Mouse (Mus musculus) erythroblast, embryonic 14.5 days (primary cell): ENCODE data around the gene Spsb1.

Source experiments
- GATA1 ChIP-seq: IDR thresholded peaks from 2 replicates; pipeline ENCODE4 v1.6.1; 2012; ENCODE audit warnings: low read length, inconsistent platforms, mixed read lengths
- TAL1 ChIP-seq: IDR thresholded peaks from 3 replicates; pipeline ENCODE4 v1.6.1; 2012; ENCODE audit warnings: low read length, inconsistent platforms, mixed read lengths

DNA sequence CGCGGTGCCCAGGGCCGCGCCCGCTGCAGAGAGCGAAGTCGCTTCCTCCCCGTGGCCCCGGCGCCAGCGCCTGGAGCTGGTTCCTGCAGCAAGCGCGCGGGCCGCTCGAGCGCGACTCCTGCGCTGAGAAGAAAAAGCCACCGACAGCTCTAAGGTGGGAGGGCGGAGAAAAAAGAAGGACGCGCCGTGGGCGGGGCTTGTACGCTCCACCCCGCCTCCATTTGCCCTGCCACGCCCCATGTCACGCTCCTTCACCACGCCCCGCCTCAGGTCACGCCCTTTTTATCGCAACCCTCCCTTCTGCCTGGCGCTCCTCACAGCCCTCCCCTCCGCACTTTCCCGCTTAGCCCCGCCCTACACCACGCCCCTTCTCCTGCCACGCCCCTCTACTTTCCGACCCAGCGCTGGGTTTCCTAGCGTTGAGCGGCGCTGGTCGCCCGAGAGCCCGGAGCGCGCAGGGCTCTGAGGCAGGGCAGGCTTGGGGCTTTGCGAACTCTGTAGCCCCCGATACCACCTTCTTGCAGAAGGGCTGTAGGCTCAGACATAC, at the start of gene Spsb1:
- TF ChIP-seq TAL1 (no peak), GATA1 (no peak)
